Mouse (Mus musculus) CH12.LX (cell line): ENCODE data around the gene Selplg. TPM values are rescaled to one million over a fixed set of nuclear protein-coding genes. Genes with fewer than 3 reads are reported as not detected.
A peak's percentile ranks its signal among the peaks of the same experiment; 100 is the strongest.

Experiments
- DNase-seq: peaks from one replicate; pipeline ENCODE4 v3.0.0-alpha.2; 2013; ENCODE audit errors: extremely low read depth
- H3K27ac ChIP-seq: 2 replicates; pipeline ENCODE4 v1.5.1; 2012; ENCODE audit warnings: low read depth, mild to moderate bottlenecking, control low read depth, moderate library complexity; ENCODE audit not compliant: insufficient read depth
- H3K27me3 ChIP-seq: replicated peaks from 2 replicates; pipeline ENCODE3; 2012; ENCODE audit warnings: inconsistent platforms
- H3K36me3 ChIP-seq, 2 experiments: replicated peaks in 1 of 2; 2 replicates each; pipeline versions ENCODE3 to v1.6.1; 2012; ENCODE audit warnings: inconsistent platforms in 1 of 2, low read length in 1 of 2, mild to moderate bottlenecking in 1 of 2, mixed read lengths in 1 of 2, moderate library complexity in 1 of 2; ENCODE audit not compliant: control insufficient read depth in 1 of 2, insufficient read depth in 1 of 2
- H3K4me1 ChIP-seq, 2 experiments: 2 replicates each; pipeline ENCODE4 v1.6.1; 2012; ENCODE audit warnings: inconsistent platforms in 1 of 2, moderate library complexity in 1 of 2; ENCODE audit not compliant: insufficient read depth in 2 of 2, control insufficient read depth in 1 of 2
- H3K4me2 ChIP-seq: 2 replicates; pipeline ENCODE4 v1.6.1; 2012; ENCODE audit warnings: low read depth, mild to moderate bottlenecking, control low read depth; ENCODE audit not compliant: poor library complexity, insufficient read depth, severe bottlenecking
- H3K4me3 ChIP-seq, 3 experiments: fragments of 150-350 bp in 1 of 3; sonication (generic) in 1 of 3; replicated peaks in 1 of 3; 2 replicates each; pipeline versions ENCODE3 to v1.5.1; 2011 to 2012; ENCODE audit warnings: low read depth in 2 of 3, low read length in 2 of 3, mild to moderate bottlenecking in 2 of 3, moderate library complexity in 2 of 3, control low read depth in 1 of 3, improper control_type of control experiment in 1 of 3, inconsistent platforms in 1 of 3, mixed read lengths in 1 of 3; ENCODE audit not compliant: poor library complexity in 1 of 3
- H3K79me2 ChIP-seq: replicated peaks from 2 replicates; pipeline ENCODE4 v1.6.1; 2012; ENCODE audit warnings: mild to moderate bottlenecking, moderate library complexity; ENCODE audit not compliant: control insufficient read depth, poor library complexity, insufficient read depth, severe bottlenecking; ENCODE audit errors: extremely low read depth
- H3K9ac ChIP-seq: 2 replicates; pipeline ENCODE4 v1.6.1; 2012; ENCODE audit warnings: low read depth, mild to moderate bottlenecking, control low read depth, moderate library complexity; ENCODE audit not compliant: insufficient read depth
- H3K9me3 ChIP-seq: replicated peaks from 2 replicates; pipeline ENCODE3; 2012; ENCODE audit warnings: low read length, inconsistent platforms, mixed read lengths
- BHLHE40 ChIP-seq: IDR thresholded peaks from 2 replicates; pipeline ENCODE4 v1.6.1; 2011; ENCODE audit warnings: mild to moderate bottlenecking, low read depth, low read length, improper control_type of control experiment
- EP300 ChIP-seq: IDR thresholded peaks from 2 replicates; pipeline ENCODE4 v1.6.1; 2011; ENCODE audit warnings: low read length, improper control_type of control experiment
- ETS1 ChIP-seq: conservative IDR thresholded peaks from 2 replicates; pipeline ENCODE4 v1.6.1; 2012; ENCODE audit warnings: low read depth, mild to moderate bottlenecking, inconsistent platforms, low read length, improper control_type of control experiment, moderate library complexity
- GABPA ChIP-seq: IDR thresholded peaks from 2 replicates; pipeline ENCODE4 v1.6.1; 2012; ENCODE audit warnings: low read depth, low read length, improper control_type of control experiment, inconsistent platforms; ENCODE audit not compliant: insufficient replicate concordance
- JUN ChIP-seq: IDR thresholded peaks from 2 replicates; pipeline ENCODE4 v1.6.1; 2011; ENCODE audit warnings: low read depth, mild to moderate bottlenecking, low read length, improper control_type of control experiment, moderate library complexity; ENCODE audit not compliant: insufficient read depth
- MAFK ChIP-seq: IDR thresholded peaks from 2 replicates; pipeline ENCODE4 v1.6.1; 2011; ENCODE audit warnings: low read length, improper control_type of control experiment; ENCODE audit not compliant: insufficient replicate concordance
- MAZ ChIP-seq: IDR thresholded peaks from 2 replicates; pipeline ENCODE4 v1.6.1; 2012; ENCODE audit warnings: low read depth, mild to moderate bottlenecking, inconsistent platforms, low read length, improper control_type of control experiment, moderate library complexity
- MEF2A ChIP-seq: IDR thresholded peaks from 2 replicates; pipeline ENCODE4 v1.6.1; 2014; ENCODE audit warnings: low read depth, mild to moderate bottlenecking, inconsistent platforms, low read length, improper control_type of control experiment, borderline replicate concordance
- MYC ChIP-seq: IDR thresholded peaks from 2 replicates; pipeline ENCODE4 v1.6.1; 2011; ENCODE audit warnings: low read depth, mild to moderate bottlenecking, improper control_type of control experiment, low read length
- POLR2AphosphoS2 ChIP-seq: IDR thresholded peaks from 2 replicates; pipeline ENCODE4 v1.6.1; 2011; ENCODE audit warnings: low read depth, low read length, improper control_type of control experiment
- RCOR1 ChIP-seq: conservative IDR thresholded peaks from 2 replicates; pipeline ENCODE4 v1.6.1; 2012; ENCODE audit warnings: low read depth, mild to moderate bottlenecking, inconsistent platforms, low read length, improper control_type of control experiment
- TBP ChIP-seq: conservative IDR thresholded peaks from 2 replicates; pipeline ENCODE4 v1.6.1; 2011; ENCODE audit warnings: low read depth, low read length, improper control_type of control experiment
- UBTF ChIP-seq: IDR thresholded peaks from 2 replicates; pipeline ENCODE4 v1.6.1; 2012; ENCODE audit warnings: low read depth, mild to moderate bottlenecking, inconsistent platforms, low read length, improper control_type of control experiment, moderate library complexity
- USF2 ChIP-seq: conservative IDR thresholded peaks from 2 replicates; pipeline ENCODE4 v1.6.1; 2011; ENCODE audit warnings: low read depth, low read length, improper control_type of control experiment
- ZMIZ1 ChIP-seq: IDR thresholded peaks from 2 replicates; pipeline ENCODE4 v1.6.1; 2012; ENCODE audit warnings: low read depth, mild to moderate bottlenecking, inconsistent platforms, low read length, improper control_type of control experiment
- dilution Hi-C: fragments of 300-500 bp; cut with MboI; formaldehyde crosslinking; loops from 2 replicates; pipeline ENCODE4 v1.14.3; 2020; ENCODE audit warnings: low sequenced_read_pairs; ENCODE audit not compliant: extremely low pct_unique_long_range_greater_than_20kb, extremely low pct_ligation_motif_present
- in situ Hi-C: fragments of 300-500 bp; cut with MboI; formaldehyde crosslinking; loops from 3 replicates; pipeline ENCODE4 v1.14.3; 2019; ENCODE audit warnings: low sequenced_read_pairs, low pct_ligation_motif_present, low pct_unique_long_range_greater_than_20kb, mixed read lengths
- polyA plus RNA-seq: library from polyadenylated mRNA; unstranded; fragments of >175 nt; gene quantifications from 2 replicates; pipeline ENCODE4 v1.2.1, GENCODE M21; 2012; ENCODE audit warnings: low read depth; ENCODE audit not compliant: insufficient read length
- total RNA-seq, 2 experiments: library from RNA; depleted of rRNA; stranded (reverse); fragments of 300-350 nt in 1 of 2; fragments of >200 nt in 1 of 2; gene quantifications; 2 replicates each; pipeline ENCODE4 v1.2.3; 2012 to 2014

Gene Selplg
- total and polyA plus RNA-seq, 3 experiments, result 29.4 to 58.5 (median 41.6) TPM

GRCm38 (mm10) chr5:113796401-113797148 is 35.9 kb downstream of the Selplg start:
- Histone ChIP-seq H3K79me2 (no peaks in the 10 kb centered on the region), H3K4me2 (no peak overlapping the region; the same call in 1 of the 2 replicates), H3K27ac (no peak overlapping the region)
- in situ Hi-C loops, result no loop called here
- DNase-seq, result no peak
- dilution Hi-C loops, result no loop called here
- no peak for TF ChIP-seq JUN
- no peak for TF ChIP-seq USF2
- TF ChIP-seq MAFK, result no peak
- no peak for TF ChIP-seq GABPA
- no peak for TF ChIP-seq TBP
- TF ChIP-seq RCOR1, result no peak
- no peak for TF ChIP-seq POLR2AphosphoS2
- no peak for TF ChIP-seq MYC
- TF ChIP-seq UBTF, result no peak
- TF ChIP-seq ETS1, result no peak
- no peak for TF ChIP-seq MAZ
- TF ChIP-seq MEF2A, result no peak
- TF ChIP-seq ZMIZ1, result no peak
- TF ChIP-seq, all 38 proteins: peak for 0
- no peak overlapping the region for H3K9ac ChIP-seq
- H3K9me3 ChIP-seq, result no peaks in the 10 kb centered on the region
- H3K4me3 ChIP-seq, result no peak overlapping the region
- no peaks in the 10 kb centered on the region for H3K36me3 ChIP-seq
- H3K27me3 ChIP-seq, result peaks cover 2% of the 10 kb centered on the region
- peaks cover 14 to 47% of the 10 kb centered on the region in 2 experiments for H3K4me1 ChIP-seq

DNA sequence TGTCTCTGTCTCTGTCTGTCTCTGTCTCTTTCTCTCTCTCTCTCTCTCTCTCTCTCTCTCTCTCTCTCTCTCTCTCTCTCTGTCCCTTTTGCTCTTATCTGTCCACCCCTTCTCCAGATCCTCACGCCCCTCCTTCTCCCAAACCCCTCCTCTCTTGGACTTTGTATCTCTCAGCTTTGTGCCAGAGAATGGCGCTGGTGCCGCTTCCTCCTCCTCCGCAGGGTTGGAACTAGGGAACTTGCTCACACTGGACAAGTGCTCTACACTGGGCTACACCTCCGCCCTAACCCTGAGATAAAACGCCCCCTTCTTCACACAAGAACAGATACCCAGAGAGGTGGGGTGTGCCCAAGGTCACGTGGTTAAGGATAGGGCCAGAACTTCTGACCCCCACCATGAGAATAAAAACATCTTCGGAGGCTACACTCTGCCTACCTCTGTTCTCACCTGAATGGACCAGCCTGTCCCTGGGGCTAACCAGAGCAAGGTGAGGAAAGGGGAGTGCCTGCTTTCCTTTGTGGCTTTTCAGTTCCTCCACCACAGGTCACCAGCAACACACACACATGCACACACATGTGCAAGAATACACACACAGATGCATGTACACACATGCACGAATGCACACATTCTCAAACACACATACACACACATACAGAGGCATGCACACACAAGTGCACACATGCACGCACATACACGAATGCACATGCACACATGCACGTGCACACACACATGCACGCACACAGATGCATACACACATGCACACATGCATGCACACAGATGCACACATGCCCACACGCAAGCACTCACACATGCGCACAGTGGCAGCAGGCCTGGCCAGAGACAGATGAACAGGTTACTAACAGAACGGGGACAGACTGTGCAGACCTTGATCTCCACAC is 41.0 kb downstream of the Selplg start:
- no peak for DNase-seq
- in situ Hi-C loops (no loop called here), dilution Hi-C loops (no loop called here)
- no peaks in the 10 kb centered on the region for H3K9me3 ChIP-seq
- H3K27ac ChIP-seq, result no peak overlapping the region
- no peak overlapping the region for H3K4me3 ChIP-seq
- TF ChIP-seq BHLHE40 (0 out of 2 replicates have a peak, but pooled peaks have one; percentile 12), EP300 (no peak)
- H3K9ac ChIP-seq, result no peak overlapping the region
- no peaks in the 10 kb centered on the region for H3K27me3 ChIP-seq
- peaks cover 8 to 23% of the 10 kb centered on the region in 2 experiments for H3K4me1 ChIP-seq
- no peaks in the 10 kb centered on the region for H3K79me2 ChIP-seq
- no peak overlapping the region for H3K4me2 ChIP-seq
- H3K36me3 ChIP-seq, result no peaks in the 10 kb centered on the region
